Comparison of ENCODE assay signal across 8 mouse cellular contexts in genomic region chr2:104493951-104494800, GRCm38 (mm10). TPM values are rescaled to one million over a fixed set of nuclear protein-coding genes. Genes with fewer than 3 reads are reported as not detected.
DNase-seq lines count a peak whose midpoint lies in the region; ATAC-seq and TF ChIP-seq lines count a peak whose summit lies in the region.

TSS of gene Hipk3 (minus strand) at chr2:104494446.

- no peaks in the 10 kb centered on the region for H3K9me3 ChIP-seq in ES-Bruce4 (replicated peaks; ENCODE audit: control insufficient read depth, insufficient read depth, low read length, poor library complexity, severe bottlenecking)
- H3K9me3 ChIP-seq in forebrain, embryonic 14.5 days (replicated peaks; ENCODE audit: control insufficient read depth, low read length) = no peaks in the 10 kb centered on the region

- ATAC-seq in cerebellum, adult (ENCODE audit: insufficient number of reproducible peaks, low FRiP score, low TSS enrichment) = peak; percentile 86
- ATAC-seq in forebrain, embryonic 14.5 days = peak; percentile 94
- peak; percentile 45 for ATAC-seq in neutrophil, adult 5-6 weeks (ENCODE audit: extremely low read depth, insufficient number of reproducible peaks, low FRiP score, poor library complexity, severe bottlenecking)

- no peak for TF ChIP-seq CTCF in ES-Bruce4 (IDR thresholded peaks at IDR 0.05; ENCODE audit: low read depth, low read length)
- no peak for TF ChIP-seq CTCF in lung, adult 2 months (IDR thresholded peaks at IDR 0.05; ENCODE audit: insufficient read depth, low read length)

- peaks cover 5% of the 10 kb centered on the region for H3K27me3 ChIP-seq in ES-Bruce4 (ENCODE audit: control insufficient read depth, insufficient read depth, low read length, poor library complexity, severe bottlenecking)
- H3K27me3 ChIP-seq in forebrain, embryonic 14.5 days (replicated peaks; ENCODE audit: control insufficient read depth, insufficient read depth, low read length) = no peaks in the 10 kb centered on the region

- peak within 1 kb of the TSS; percentile 98 for H3K9ac ChIP-seq in ES-Bruce4 (ENCODE audit: low read depth, poor library complexity, severe bottlenecking)
- H3K9ac ChIP-seq in forebrain, embryonic 14.5 days (ENCODE audit: low read length) = peak within 1 kb of the TSS; percentile 98

- no peaks in the 10 kb centered on the region for H3K36me3 ChIP-seq in ES-Bruce4 (ENCODE audit: control insufficient read depth, insufficient read depth, low read length, poor library complexity, severe bottlenecking)
- no peaks in the 10 kb centered on the region for H3K36me3 ChIP-seq in forebrain, embryonic 14.5 days (ENCODE audit: control insufficient read depth, insufficient read depth, low read length)

- H3K4me2 ChIP-seq in forebrain, embryonic 14.5 days (ENCODE audit: low read length) = peak within 1 kb of the TSS; percentile 74

- DNase-seq in forebrain, embryonic 14.5 days (ENCODE audit: low spot score) = peak; percentile 89
- peak; percentile 90 to 94 for DNase-seq in heart, postnatal 14 days
- DNase-seq in layer of hippocampus, adult 18-20 months (ENCODE audit: low spot score in 2 of 2) = peak; percentile 76 to 80
- DNase-seq in lung, adult 2 months = peak; percentile 82
- DNase-seq in thymus, adult 18-20 months = peak; percentile 71 to 74

- H3K4me1 ChIP-seq in ES-Bruce4 (ENCODE audit: control insufficient read depth, insufficient read depth, low read length) = no peaks in the 10 kb centered on the region
- peaks cover 10% of the 10 kb centered on the region for H3K4me1 ChIP-seq in forebrain, embryonic 14.5 days (ENCODE audit: control insufficient read depth, insufficient read depth, low read length)
- H3K4me1 ChIP-seq in lung, adult 2 months (ENCODE audit: control insufficient read depth, insufficient read depth, low read length) = peaks cover 11% of the 10 kb centered on the region

- no peak for TF ChIP-seq EP300 in ES-Bruce4 (IDR thresholded peaks at IDR 0.05; ENCODE audit: insufficient read depth, low read depth, low read length)

- under 1% methylated on average over 84 of the region's 98 CpGs for WGBS in forebrain, embryonic 14.5 days
- WGBS in lung, adult 2 months = under 1% methylated on average over 97 of the region's 98 CpGs

- peak within 1 kb of the TSS; percentile 86 for H3K4me3 ChIP-seq in ES-Bruce4 (ENCODE audit: low read depth, low read length)
- peak within 1 kb of the TSS; percentile 91 for H3K4me3 ChIP-seq in forebrain, embryonic 14.5 days (ENCODE audit: low read depth, low read length)
- H3K4me3 ChIP-seq in lung, adult 2 months (replicated peaks; ENCODE audit: extremely low read depth, low read depth, low read length) = peak within 1 kb of the TSS; percentile 98

- intact Hi-C loops in heart, postnatal 14 days (cut with DNase I) = loop anchor here (2.0 kb wide), 1 partner anchor 43 kb away; no protein-coding TSS in a partner anchor

- no peak within 1 kb of the TSS for H3K27ac ChIP-seq in ES-Bruce4 (ENCODE audit: insufficient read depth, low read length)
- peak within 1 kb of the TSS; percentile 97 for H3K27ac ChIP-seq in forebrain, embryonic 14.5 days (ENCODE audit: low read depth, low read length)

- TF ChIP-seq POLR2A in ES-Bruce4 (IDR thresholded peaks at IDR 0.05; ENCODE audit: insufficient read depth, low read length) = no peak
- peak; percentile 54; the same call in 1 of the 2 replicates for TF ChIP-seq POLR2A in lung, adult 2 months (IDR thresholded peaks at IDR 0.05; ENCODE audit: borderline replicate concordance, extremely low read depth, low read depth, low read length)

RNA-seq across cellular contexts. Expression of gene Hipk3, which starts in this region (rescaled TPM):
- 20.5 and 22.6 TPM in 2 replicates for polyA plus RNA-seq in ES-Bruce4 (2011; ENCODE audit: insufficient read depth, insufficient read length, low read depth, missing spikeins)
- 6.5 and 7.7 TPM in 2 replicates for polyA plus RNA-seq in forebrain, embryonic 14.5 days (2014; fragmentation: Nextera tagmentation; extraction: Ambion mirVana)
- 100 to 1,000 TPM; 178 to 179 TPM for total RNA-seq in heart, postnatal 14 days (2021)
- total RNA-seq in layer of hippocampus, adult 18-20 months (2021) = 10 to 100 TPM; 75.5 to 76.8 TPM
- polyA plus RNA-seq in lung, adult 2 months (2012; rRNA removed) = 39.3 and 46.2 TPM in 2 replicates
- total RNA-seq in neutrophil, adult 5-6 weeks (2017) = 39.0 and 45.4 TPM in 2 replicates
